Mouse (Mus musculus) lung, postnatal 0 days (tissue): Measurements from ENCODE around the gene Hes7. TPM values are rescaled to one million over a fixed set of nuclear protein-coding genes. Genes with fewer than 3 reads are reported as not detected.

ENCODE experiments used
- ATAC-seq: fragments of 200-750 bp; cut with Nextera tagmentation; 2 replicates; pipeline ENCODE4 v1.8.0; 2017; ENCODE audit warnings: moderate library complexity
- DNase-seq: peaks from one replicate; pipeline ENCODE4 v3.0.0-alpha.2; 2016; ENCODE audit warnings: low spot score
- H3K27ac ChIP-seq: fragments of 300-500 bp; sonication (generic); 2 replicates; pipeline ENCODE4 v1.5.1; 2014; ENCODE audit warnings: antibody characterized with exemption, mild to moderate bottlenecking, low read length, mixed read lengths
- H3K27me3 ChIP-seq: fragments of 300-500 bp; sonication (generic); replicated peaks from 2 replicates; pipeline ENCODE4 v1.6.1; 2014; ENCODE audit warnings: low read length, mixed read lengths; ENCODE audit not compliant: insufficient read depth
- H3K36me3 ChIP-seq: fragments of 300-500 bp; sonication (generic); 2 replicates; pipeline ENCODE4 v1.6.1; 2014; ENCODE audit warnings: low read length, mixed read lengths; ENCODE audit not compliant: insufficient read depth
- H3K4me1 ChIP-seq: fragments of 300-500 bp; sonication (generic); 2 replicates; pipeline ENCODE4 v1.6.1; 2014; ENCODE audit warnings: antibody characterized with exemption, low read depth, low read length, mixed read lengths; ENCODE audit not compliant: insufficient read depth
- H3K4me2 ChIP-seq: fragments of 300-500 bp; sonication (generic); replicated peaks from 2 replicates; pipeline ENCODE4 v1.6.1; 2014; ENCODE audit warnings: low read depth, mild to moderate bottlenecking, low read length, moderate library complexity, mixed read lengths
- H3K4me3 ChIP-seq: fragments of 300-500 bp; sonication (generic); 2 replicates; pipeline ENCODE4 v1.5.1; 2014; ENCODE audit warnings: low read depth, low read length
- H3K9ac ChIP-seq: fragments of 300-500 bp; sonication (generic); replicated peaks from 2 replicates; pipeline ENCODE4 v1.6.1; 2014; ENCODE audit warnings: low read depth, mild to moderate bottlenecking
- H3K9me3 ChIP-seq: fragments of 300-500 bp; sonication (generic); 2 replicates; pipeline ENCODE4 v1.6.1; 2016; ENCODE audit warnings: low read length, mixed read lengths
- CTCF ChIP-seq: IDR thresholded peaks from 2 replicates; pipeline ENCODE4 v1.5.1; 2016; ENCODE audit warnings: antibody characterized with exemption, mild to moderate bottlenecking
- EP300 ChIP-seq: IDR thresholded peaks from 2 replicates; pipeline ENCODE4 v1.6.1; 2016; ENCODE audit warnings: antibody characterized with exemption, mild to moderate bottlenecking, control low read depth
- whole genome bisulfite sequencing: fragments of 180-500 bp; shearing (Covaris S2); extraction: QIAGEN DNeasy Blood & Tissue Kit; methylation state at CpG from one replicate; pipeline ENCODE4 v1.1.7; 2014; 5-methylcytosine and 5-hydroxymethylcytosine counted together
- polyA plus RNA-seq: library from polyadenylated mRNA; unstranded; fragments of >200 nt; fragmentation: Nextera tagmentation; extraction: Ambion mirVana; gene quantifications from 2 replicates; pipeline ENCODE4 v1.2.1, GENCODE M21; 2015

The Hes7 gene
- 0.38 and 0.49 TPM in 2 replicates for polyA plus RNA-seq

GRCm38 (mm10) chr11:69120221-69121000 is at the start of gene Hes7:
TSS of gene Hes7 (plus strand) at chr11:69120404.
- Histone ChIP-seq H3K9ac (0 out of 2 replicates have a peak within 1 kb of the TSS, but pooled peaks have one; percentile 48), H3K27ac (no peak within 1 kb of the TSS), H3K4me3 (peak within 1 kb of the TSS; percentile 54), H3K4me2 (peak within 1 kb of the TSS; percentile 77), H3K36me3 (no peaks in the 10 kb centered on the region), H3K27me3 (no peaks in the 10 kb centered on the region), H3K9me3 (no peaks in the 10 kb centered on the region), H3K4me1 (peaks cover 17% of the 10 kb centered on the region; the same call in 1 of the 2 replicates)
- TF ChIP-seq EP300 (no peak), CTCF (no peak)
- ATAC-seq: no peak
- DNase-seq: no peak
- 3% methylated on average over 26 of the region's 27 CpGs for WGBS

- H3K9me3 ChIP-seq: no peaks in the 10 kb centered on the region
- peak; percentile 97 for DNase-seq
- peak; percentile 89 for ATAC-seq
- H3K4me1 ChIP-seq: peaks cover 17% of the 10 kb centered on the region
- peak within 1 kb of the TSS; percentile 79 for H3K4me2 ChIP-seq
- H3K4me3 ChIP-seq: peak within 1 kb of the TSS; percentile 45
- no peaks in the 10 kb centered on the region for H3K36me3 ChIP-seq
- TF ChIP-seq EP300 (no peak), CTCF (peak; percentile 42; the same call in 1 of the 2 replicates)
- no peaks in the 10 kb centered on the region for H3K27me3 ChIP-seq
- H3K27ac ChIP-seq: peak within 1 kb of the TSS; percentile 79
- H3K9ac ChIP-seq: peak within 1 kb of the TSS; percentile 59
- under 1% methylated on average over 45 of the region's 47 CpGs for WGBS
Observed at GRCm38 (mm10) chr11:69070590-69071222, 49.5 kb upstream of the Hes7 start, which contains the start of gene Tmem107. TSS of gene Tmem107 (plus strand) at chr11:69070806.

GRCm38 (mm10) chr11:69071262-69071661 is 48.9 kb upstream of the Hes7 start:
- DNase-seq: no peak
- no peak for TF ChIP-seq CTCF
- TF ChIP-seq EP300: no peak
- WGBS: 23% methylated on average over 9 of the region's 9 CpGs

GRCm38 (mm10) chr11:69072234-69072633 is 48.0 kb upstream of the Hes7 start:
- H3K4me2 ChIP-seq: peak overlapping the region; percentile 36; the same call in 1 of the 2 replicates
- H3K27me3 ChIP-seq: no peaks in the 10 kb centered on the region
- no peak overlapping the region for H3K9ac ChIP-seq
- no peak for ATAC-seq
- TF ChIP-seq EP300 (no peak), CTCF (no peak)
- H3K9me3 ChIP-seq: no peaks in the 10 kb centered on the region
- no peak overlapping the region for H3K27ac ChIP-seq
- peaks cover 12% of the 10 kb centered on the region for H3K4me1 ChIP-seq
- DNase-seq: no peak
- WGBS: 83% methylated on average over 11 of the region's 11 CpGs
- H3K36me3 ChIP-seq: no peaks in the 10 kb centered on the region
- H3K4me3 ChIP-seq: no peak overlapping the region

More at GRCm38 (mm10) chr11:69071262-69071661, 48.9 kb upstream of the Hes7 start:
- Histone ChIP-seq H3K9ac (peak overlapping the region; percentile 19; the same call in 1 of the 2 replicates), H3K36me3 (no peaks in the 10 kb centered on the region), H3K4me1 (peaks cover 17% of the 10 kb centered on the region), H3K4me3 (peak overlapping the region; percentile 45), H3K9me3 (no peaks in the 10 kb centered on the region), H3K27me3 (no peaks in the 10 kb centered on the region), H3K4me2 (peak overlapping the region; percentile 79), H3K27ac (peak overlapping the region; percentile 79)
- no peak for ATAC-seq

- Histone ChIP-seq H3K4me3 (peak overlapping the region; percentile 19; the same call in 1 of the 2 replicates), H3K27me3 (no peaks in the 10 kb centered on the region), H3K4me1 (peaks cover 12% of the 10 kb centered on the region), H3K9me3 (no peaks in the 10 kb centered on the region), H3K4me2 (peak overlapping the region; percentile 36), H3K36me3 (no peaks in the 10 kb centered on the region), H3K27ac (no peak overlapping the region; the same call in 1 of the 2 replicates), H3K9ac (peak overlapping the region; percentile 27; the same call in 1 of the 2 replicates)
- no peak for ATAC-seq
- TF ChIP-seq CTCF (no peak), EP300 (no peak)
- no peak for DNase-seq
- WGBS: 6% methylated on average over 9 of the region's 9 CpGs
Observed at GRCm38 (mm10) chr11:69072666-69073064, 47.5 kb upstream of the Hes7 start.
